Mouse (Mus musculus) liver, embryonic 14.5 days (tissue): ENCODE data around the gene Olfr223.

ENCODE experiments used
- CTCF ChIP-seq: IDR thresholded peaks from 2 replicates; pipeline ENCODE4 v1.5.1; 2016; ENCODE audit warnings: antibody characterized with exemption, low read depth, control low read depth
- EP300 ChIP-seq: IDR thresholded peaks from 2 replicates; pipeline ENCODE4 v1.6.1; 2016; ENCODE audit warnings: antibody characterized with exemption, low read depth

DNA sequence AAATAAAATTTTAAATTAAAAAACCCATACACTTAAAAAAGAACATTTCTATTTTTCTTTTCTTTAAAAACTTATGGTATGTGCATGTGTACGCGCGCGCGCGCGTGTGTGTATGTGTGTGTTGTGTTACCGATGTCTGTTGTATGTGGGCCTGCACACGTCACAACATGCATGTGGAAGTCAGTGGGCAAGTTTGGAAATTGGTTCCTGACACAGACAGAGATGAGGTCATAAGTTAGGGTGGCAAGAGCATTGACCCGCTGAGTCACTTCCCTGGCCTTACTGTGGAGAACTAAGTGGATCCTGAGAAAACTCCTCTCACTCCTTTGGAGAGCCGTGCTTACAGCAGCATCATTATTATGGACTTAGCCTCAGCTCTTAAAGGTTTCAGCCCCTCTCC, 39.0 kb downstream of the Olfr223 start:
- TF ChIP-seq EP300 (no peak), CTCF (no peak)
